Mouse (Mus musculus) forelimb bud, embryonic 11.5 days (tissue): Measurements from ENCODE around the gene Ablim1.

Source experiments
- DNase-seq: peaks from one replicate; pipeline ENCODE4 v3.0.0-alpha.2; 2012; ENCODE audit warnings: low read depth, low spot score

Ablim1 gene

DNA sequence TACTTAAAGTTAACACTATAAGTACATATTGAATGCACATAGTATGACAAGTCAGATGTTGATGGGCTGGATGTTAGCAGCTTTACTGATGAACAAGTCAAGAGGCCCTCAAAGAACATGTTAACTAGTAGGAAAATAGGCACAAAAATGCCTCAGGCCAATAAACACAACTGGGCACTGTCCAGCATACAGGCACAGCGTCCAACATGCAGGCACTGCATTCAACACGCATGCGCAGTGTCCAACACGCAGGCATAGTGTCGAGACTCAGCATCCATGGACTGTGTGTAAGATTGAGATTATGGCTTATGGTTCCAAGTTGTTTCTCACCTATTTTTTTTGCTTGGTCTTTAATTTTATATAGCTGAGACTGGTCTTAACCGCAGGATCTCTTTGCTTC, 92.1 kb downstream of the Ablim1 start:
- DNase-seq, result no peak

DNA sequence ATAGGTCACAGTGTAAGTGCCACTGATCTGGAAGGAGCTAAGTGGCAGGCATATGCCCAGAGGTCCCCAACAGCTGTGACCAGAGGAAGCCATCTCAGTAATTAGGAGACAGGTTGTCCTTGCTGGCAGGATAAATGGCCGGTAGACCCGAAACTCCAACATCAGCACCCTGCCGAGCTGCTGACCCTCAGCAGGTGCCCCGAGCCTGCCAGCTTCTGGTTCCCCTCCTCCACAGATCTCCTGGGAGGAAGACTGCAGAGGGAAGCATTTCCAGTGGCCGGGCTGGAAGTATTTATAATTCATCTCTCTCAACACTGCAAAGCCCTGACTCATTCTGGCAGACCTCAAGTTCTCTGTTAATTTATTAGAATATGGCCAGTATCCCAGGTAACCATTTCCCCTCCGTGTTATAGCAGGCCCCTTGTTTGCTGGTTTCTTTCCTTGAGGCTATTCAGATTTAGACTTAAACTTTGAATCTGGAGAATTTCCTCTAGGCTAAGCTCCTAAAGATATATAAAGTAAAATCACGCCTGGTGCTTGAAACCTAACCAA, 93.0 kb downstream of the Ablim1 start:
- no peak for DNase-seq

DNA sequence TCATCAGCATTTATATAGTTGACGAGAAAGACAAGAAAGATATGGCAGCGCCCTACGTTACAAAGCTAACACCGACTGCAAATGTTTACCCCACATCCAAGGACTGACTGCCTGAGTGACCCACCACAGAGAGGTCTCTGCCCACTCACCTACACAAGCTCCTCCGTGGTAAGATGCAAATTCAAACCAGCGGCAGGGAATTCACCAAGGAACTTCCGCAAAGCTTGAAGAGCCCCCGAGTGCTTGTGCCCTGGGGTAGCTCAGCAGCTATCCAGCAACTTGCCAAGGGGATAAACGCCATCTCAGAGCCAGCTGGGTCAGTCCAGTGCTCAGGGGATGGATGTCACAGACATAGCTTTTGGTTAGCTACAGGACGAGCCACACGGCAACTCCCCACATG, 95.0 kb downstream of the Ablim1 start:
- no peak for DNase-seq

DNA sequence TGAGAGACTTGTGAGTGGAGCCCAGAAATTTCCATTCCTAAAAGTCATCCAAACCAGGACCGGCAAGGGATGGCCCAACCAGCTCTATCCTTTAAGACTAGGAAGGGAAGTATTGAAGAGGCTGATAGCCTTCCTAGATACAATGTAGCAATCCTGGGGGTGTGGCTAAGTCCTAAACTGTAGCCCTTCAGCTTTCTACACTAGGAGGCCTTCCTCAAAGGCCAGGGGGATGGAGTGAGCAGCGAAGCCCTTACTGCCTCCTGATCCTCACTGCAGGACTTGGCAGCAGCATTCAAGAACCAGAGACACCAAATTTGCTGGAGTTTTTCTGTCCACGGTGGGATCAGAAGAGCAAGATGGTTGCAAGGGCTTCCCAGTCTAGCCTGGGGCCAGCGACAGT, 97.6 kb downstream of the Ablim1 start:
- DNase-seq, result no peak

DNA sequence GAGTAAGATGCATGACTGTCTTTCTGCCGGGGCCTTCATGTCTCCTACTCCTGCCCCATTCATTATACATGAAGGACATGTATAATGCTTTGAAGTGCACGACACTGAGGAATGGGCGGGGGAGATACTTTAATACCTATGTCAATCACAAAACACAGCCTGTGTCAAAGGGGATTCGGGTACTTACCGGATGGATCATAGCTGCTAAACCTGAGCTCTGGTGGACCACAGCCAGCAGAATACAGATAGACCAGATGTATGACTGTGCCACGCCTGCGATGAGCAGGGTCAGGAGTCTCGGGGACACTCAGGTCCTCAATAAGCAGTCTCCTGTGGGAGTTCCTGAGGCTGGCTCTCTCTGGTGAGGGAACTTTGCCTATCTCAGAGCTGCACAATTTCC, 99.2 kb downstream of the Ablim1 start:
- DNase-seq, result no peak

DNA sequence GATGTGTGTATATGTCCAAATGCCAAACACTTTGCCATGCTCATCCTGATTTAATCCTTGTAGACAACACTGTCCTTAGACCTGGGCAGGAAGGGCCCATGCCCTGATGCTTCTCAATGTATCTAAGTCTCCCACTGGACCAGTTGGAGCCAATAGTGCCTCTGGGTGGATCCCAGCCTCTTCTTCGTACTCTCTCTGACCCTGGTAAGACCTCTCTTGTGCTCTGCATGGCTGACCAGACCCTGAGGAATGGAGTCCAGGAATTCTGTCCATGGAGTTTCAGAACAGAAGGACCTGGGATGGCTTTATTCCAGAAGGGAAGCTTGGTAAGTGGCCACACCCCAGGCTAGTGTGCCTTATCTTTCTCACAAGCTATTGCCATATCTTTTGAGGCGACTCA, 102.3 kb downstream of the Ablim1 start:
- DNase-seq, result no peak

DNA sequence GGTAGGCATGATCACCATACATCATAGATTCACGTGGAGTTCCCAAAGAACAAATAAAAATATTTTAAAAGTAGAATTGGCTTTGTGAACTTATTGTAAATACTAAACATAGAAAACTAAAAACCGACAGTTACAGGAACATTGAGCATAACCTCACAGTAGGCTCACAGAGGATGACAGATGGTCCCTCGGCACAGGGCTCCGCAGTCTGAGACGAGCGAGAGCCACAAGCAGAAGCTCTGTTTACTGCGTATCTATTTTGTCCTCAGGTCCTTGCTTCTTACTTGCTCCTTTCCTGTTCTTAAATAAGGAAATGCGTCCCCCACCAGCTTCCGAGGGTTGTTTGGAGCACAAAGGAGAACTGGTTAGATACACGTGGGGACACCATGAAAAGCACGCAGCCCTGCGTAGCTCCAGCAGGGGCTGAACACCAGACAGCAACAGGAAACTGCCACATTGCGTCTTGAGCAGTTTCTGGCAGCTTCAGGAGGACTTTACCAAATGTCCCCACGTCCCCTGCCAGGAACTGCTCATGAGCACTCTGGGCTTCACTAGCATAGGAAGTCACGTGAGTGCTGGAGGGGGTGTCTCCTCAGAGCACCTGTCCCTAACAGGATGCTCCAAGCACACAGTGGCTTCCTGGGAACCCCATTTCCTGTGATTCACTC, 103.1 kb downstream of the Ablim1 start:
- DNase-seq, result no peak

DNA sequence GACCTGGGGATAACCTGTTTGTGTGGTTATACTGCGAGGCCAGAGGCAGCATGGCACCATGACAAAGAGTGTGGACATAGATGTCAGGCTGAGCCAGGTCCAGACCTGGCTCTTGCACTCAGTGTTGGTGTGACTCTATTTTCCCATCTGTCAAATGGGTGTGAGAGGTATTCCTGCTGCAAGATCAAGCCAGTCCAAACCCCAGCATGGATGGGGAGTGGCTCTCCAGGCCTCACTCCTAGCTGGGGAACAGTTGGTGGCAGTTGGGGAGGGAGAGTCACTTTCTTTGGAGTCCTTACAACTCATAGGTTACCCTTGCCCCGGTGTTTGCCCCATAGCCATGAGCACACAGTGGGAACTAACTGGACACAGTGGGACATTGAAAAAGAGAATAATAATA, 103.8 kb downstream of the Ablim1 start:
- no peak for DNase-seq

DNA sequence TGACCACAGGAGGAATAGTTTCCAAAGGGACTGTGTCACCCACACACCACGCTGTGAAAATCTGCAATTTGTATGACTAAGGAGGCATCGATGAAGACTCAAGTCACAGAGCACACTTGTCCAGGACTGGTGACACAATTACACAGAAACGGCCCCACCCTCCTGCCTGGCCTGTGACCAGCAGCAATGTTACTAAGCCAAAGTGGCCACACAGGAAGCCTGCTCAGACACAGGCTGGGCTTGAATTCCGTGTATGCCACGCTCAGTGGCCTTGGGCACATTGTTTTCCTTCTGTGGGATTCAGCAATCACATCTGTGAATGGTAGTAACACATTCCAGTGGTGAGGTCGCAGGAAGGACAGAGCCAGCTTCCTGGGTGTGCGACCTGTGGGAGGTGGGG, 110.6 kb downstream of the Ablim1 start:
- DNase-seq, result no peak

DNA sequence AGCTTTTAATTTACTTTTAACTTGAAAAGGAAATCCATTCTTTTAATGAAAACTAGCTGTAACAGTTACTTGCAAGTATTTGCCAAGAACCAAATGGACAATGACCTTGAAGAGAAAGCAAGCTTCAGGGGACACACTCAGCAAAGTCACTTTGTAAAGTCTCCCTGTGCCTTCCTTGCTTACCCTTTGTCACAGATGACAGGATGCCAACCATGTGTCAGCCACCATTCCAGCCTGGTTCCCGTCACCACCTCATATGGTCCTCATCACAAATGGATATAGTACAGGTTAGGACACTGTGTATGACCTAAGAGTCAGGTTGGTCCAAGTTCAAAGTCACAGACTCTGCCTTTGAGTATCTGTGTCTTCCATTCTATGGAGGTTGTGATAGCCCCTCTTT, 112.2 kb downstream of the Ablim1 start:
- DNase-seq, result no peak

DNA sequence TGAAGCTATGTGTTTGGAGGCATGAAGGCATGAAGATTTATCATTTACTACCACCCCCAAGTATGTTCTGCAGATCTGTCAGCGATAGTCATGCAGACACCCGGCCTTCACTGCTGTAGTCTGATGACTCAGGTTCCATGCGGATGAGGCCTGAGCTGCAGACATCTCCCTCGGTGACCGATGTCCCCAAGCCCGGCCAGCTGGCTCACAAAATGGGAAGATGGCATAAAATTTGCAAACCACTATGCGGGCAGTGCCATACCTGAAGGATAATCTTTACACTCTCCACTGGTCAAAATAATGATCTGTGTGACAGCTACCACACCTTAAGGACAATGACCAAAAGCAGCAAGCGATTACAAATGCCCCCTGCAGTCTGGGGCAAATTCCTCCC, 113.6 kb downstream of the Ablim1 start:
- DNase-seq, result no peak

DNA sequence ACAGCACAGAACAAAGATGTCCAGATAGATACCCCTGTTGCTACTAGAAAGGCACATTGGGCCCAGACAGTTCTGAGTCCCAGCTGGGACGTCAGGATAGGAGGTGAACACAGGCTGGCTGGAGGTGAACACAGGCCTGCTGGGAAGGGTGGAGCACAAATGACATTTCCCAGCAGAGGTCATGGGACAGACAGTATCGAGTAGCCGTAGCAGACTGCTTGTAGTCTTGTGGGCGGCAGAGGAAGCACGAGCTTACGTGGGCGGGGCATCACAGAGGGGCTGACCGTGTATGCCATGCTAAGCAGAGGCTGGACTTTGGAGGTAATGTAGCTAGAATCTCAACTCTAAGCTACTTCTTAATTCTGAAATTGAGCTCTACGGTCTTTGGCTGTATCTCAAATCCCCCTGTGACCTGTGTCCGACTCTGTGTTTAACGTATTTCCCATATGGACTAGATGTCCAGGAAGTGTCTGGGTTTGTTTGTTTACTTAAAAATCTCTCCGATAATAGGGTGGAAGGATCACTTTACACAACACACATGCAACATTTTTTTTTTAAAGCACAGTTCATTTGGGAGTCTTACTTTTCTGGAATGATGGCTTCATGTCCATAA, 114.1 kb downstream of the Ablim1 start:
- DNase-seq, result no peak

DNA sequence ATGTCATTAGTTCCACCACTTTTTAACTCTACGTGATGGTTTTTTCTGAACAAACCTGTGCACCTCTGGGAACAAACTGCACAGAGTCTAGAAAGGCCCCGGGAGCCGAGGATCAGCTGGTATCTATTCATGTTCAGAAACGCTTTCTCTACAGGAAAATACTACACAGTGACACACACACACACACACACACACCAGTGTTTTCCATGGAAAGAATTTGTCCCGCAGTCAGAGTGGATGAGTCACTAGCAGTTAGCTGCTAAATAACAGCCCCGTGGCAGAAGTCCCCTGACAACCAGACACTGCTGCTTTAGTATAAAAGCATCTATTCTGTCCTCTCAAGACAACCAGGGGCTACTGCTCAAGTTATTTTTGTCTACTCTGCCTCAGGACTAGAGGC, 115.4 kb downstream of the Ablim1 start:
- DNase-seq, result no peak

DNA sequence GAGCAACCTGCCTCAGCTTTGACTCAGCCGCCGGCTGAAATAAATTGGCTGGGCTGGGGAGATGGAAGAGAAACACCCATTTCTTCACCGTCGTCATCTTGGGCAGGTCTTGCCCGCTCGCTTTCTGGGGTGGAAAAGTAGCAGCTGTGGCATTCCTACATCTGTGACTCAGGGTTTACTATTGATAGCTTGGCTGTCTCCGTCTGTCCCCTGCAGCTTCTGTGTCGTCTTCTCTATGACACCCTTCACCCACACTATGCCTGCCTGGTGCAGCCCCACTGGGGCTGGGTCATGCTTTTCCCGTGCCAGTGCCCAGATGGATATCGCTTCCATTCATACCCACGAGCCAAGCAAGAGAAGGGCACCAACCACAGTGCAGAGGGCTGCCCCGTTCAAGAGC, 116.2 kb downstream of the Ablim1 start:
- no peak for DNase-seq

DNA sequence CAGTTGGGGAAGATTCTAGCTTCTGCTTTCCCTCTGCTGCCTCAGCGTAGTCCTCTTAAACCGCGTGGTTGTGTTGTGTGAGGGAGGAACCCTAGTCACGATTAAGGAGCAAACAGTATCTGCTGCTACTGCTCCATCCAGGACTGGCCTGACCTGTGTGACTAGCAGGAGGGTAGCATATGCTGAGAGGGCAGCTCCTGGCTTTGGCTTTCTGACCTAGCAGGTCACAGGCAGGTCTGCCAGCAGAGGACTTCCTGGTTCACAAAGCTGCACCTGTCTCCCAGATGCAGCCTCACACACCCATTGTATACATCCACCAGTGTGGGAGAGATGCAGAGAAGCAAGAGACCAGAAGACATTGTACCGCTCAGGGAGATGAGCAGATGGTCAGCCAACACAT, 116.7 kb downstream of the Ablim1 start:
- DNase-seq, result no peak

DNA sequence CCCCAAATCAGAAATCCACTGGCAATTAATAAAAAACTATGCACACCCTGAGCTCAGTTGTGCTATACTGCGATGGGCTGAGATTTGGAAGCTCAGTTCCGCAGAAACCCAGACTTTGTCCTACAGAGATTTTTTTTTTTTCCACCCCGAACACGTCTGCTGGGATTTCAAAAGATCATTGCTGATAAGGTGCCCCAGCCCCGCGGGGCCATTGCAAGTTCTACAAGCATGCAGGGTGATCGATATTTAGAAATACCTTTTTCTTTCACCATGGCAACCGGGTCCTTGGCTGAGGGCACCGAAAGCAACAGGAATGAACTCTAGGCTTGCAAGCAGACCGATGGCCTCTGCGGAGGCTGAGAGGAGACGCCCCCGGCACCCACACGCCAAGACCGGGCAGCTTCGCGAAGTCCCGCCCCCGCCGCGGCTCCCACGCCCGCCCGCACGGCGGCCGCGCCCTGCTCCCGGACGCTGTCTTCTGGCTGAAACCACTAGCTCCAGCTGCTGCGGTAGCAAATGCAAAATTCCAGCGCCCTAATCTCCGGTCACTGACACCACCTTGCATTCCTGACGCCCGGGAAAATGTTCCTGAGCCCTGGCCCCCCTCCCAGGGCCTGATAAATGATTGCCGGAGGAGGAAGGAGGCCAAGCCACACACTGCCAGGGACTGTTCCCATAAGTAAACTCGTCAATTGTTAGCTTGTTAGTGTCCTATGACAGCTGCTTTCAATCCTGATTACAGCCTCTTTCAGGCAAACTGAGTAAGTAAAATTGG, 117.5 kb downstream of the Ablim1 start:
- peak; percentile 57 for DNase-seq

DNA sequence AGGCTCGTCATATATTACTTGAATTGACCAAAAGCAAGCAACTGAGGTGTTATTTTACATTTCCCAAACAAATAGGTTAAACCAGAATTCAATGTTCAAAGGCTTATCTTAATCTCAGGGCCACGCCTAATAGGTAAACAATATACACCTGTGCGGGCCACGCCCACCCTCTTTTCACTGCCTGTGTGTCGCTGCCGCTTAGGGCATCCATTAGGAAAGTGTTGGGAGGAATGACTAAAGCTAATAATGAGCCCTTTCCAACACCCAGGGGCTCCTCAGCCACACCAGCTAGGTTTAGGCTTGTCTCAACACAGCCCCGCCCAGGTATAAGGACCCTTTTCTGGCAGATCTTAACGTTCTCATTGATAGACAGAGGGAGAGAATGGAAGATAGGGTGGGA, 118.1 kb downstream of the Ablim1 start:
- DNase-seq, result no peak

DNA sequence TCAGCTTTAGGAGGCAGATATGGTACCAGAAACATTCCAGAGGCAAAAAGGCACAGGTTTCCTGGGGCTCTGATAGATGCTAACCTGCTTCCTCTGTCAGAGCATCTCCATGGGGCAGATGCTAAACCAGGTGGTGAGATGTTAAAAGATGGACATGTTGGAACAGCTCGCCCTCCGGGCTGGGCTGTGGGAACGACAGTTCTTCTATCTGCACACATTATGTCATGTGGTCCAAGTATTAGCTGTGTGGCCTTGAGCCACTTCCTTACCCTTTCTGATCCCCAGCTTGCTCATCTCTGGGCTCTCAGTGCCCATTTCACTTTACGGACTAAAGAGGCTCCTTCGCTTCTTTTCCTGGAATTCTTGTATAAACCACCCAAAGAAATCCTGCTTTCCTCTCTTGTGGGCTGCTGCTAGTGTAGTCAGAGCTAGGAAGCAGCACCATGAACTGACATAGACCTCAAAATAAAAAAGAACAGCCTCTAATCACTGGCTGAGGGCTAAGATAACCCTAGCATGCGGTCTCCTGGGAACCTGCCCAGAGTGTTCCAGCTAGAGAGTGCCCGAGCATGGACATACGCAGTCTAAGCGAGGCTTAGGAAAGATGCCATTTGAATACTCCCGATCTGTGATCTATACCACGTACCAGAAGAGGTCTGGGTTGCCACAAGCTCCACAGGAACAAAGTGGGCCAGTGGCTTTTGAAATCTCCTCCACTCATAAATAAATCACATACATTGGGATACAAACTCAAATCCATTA, 119.4 kb downstream of the Ablim1 start:
- no peak for DNase-seq

DNA sequence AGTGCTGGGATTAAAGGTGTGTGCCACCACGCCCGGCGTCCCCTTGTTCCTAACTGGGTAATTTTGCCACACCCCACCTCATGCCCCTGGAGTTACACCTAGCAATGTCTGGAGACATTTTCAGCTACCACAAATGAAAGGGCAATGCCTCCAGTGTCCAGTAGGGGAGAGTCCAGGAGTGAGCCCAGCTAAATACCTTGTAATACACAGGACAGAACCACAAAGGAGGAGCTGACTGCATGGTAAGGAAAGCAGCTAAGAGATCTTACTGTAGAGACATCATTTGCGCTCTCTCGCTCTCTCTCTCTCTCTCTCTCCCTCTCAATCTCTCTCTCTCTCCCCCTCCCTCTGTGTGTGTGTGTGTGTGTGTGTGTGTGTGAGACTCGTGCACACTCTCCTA, 120.8 kb downstream of the Ablim1 start:
- DNase-seq, result peak; percentile 65

DNA sequence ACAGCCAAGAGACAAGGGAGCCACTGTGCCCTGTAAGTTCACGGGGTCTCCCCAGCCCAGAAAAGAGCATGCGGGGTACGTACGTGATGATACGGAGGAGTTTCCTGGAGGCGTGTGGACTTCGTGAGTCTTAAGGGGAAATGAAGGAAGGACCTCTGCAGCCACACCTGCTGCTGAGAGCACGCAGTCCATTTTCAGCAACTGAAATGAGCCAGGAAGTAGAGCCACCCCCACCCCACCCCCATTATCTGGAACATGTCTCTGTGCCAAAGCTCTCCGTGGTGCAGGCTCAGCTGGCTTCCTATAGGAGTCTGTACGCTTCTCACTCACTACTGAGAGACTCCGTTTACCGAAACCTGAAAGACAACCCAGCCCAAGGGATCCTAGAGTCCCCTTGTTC, 121.3 kb downstream of the Ablim1 start:
- no peak for DNase-seq

DNA sequence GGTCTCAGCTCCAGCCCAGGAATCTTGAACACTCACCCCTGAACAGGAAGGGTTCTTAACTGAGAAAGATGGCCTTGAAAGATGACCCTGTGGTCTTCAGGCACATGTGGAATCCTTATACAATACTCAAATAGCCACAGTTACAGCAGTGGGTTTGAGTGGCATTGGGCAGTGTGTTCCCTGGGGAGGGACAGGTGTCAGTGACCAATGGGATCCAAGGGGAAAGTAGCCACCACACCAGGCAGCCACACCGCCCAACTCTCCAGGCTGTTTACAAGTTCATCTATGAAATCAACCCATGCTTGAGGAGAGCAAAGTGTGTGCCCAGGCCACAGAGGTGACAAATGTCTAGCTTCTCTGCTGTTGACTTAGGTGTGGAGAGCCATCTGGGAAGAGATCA, 123.6 kb downstream of the Ablim1 start:
- DNase-seq, result no peak

DNA sequence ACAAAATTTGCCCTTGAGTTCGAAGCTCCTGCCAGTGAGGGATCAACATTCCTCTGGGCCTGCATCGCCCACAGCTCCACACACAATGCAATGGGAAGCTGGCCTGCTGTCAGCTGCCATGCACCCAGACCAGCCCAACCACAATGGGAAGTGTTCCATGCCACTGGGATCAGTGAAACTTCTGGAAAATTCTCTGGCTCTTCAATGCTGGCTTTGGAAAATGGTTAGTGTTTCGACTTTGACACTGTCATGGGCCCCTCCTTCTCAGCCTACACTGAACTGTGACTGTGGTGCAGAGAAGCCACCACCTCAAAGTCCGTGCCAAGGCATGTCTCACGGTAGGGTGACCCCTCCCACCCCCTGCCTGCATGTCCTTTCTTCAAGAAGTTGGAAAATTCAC, 125.3 kb downstream of the Ablim1 start:
- DNase-seq, result no peak
